ENCODE assay signal across 8 mouse cellular contexts in the genomic region with DNA sequence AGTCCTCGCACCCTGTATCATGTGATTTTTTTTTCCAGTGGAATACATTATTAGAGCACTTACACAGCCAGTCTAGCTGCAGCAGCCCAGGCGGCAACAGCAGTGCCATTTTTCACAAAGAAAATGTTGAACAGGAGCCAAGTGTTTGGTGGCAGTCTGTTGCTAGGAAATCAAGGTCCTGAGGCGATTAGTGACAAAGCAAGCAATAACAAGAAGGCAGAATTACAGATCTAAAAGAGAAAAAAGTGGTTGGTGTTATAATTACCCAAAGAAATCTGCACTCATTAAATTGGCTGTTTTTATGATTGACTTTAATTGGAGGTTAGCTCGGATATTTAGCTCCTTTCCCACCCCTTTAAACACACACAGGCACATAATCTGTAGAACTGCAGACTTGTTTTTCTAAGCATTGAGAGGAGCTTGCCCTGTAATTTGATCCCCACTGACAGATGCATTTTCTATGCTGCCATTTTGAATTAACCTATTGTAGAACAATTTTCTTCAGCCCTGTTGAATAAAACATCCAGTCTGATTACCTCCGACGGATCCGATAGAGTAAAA.
DNase-seq lines count a peak whose midpoint lies in the region; ATAC-seq lines count a peak whose summit lies in the region.

No protein-coding gene starts in this region.

- H3K27me3 ChIP-seq in forebrain, embryonic 16.5 days (replicated peaks; ENCODE audit: control insufficient read depth, insufficient read depth, low read length): no peaks in the 10 kb centered on the region
- no peaks in the 10 kb centered on the region for H3K27me3 ChIP-seq in limb, embryonic 11.5 days (ENCODE audit: control insufficient read depth, insufficient read depth, low read length)

- peaks cover 19% of the 10 kb centered on the region for H3K4me1 ChIP-seq in forebrain, embryonic 16.5 days (replicated peaks; ENCODE audit: control insufficient read depth, insufficient read depth, low read length)
- H3K4me1 ChIP-seq in limb, embryonic 11.5 days (ENCODE audit: control insufficient read depth, insufficient read depth, low read length): 0 out of 2 replicates have a peak, but pooled peaks cover 7% of the 10 kb centered on the region

- DNase-seq in adipocyte (ENCODE audit: low spot score): peak; percentile 10
- DNase-seq in cerebellum, adult 11-12 months: peak; percentile 50
- peak; percentile 21 to 73 for DNase-seq in kidney, adult 8-10 months
- peak; percentile 75 for DNase-seq in limb, embryonic 11.5 days (ENCODE audit: low spot score)
- DNase-seq in retina, postnatal 7 days (ENCODE audit: low read depth, low spot score): peak; percentile 65
- no peak for DNase-seq in spleen, adult 12 weeks (ENCODE audit: low spot score)

- no peak overlapping the region; the same call in 1 of the 2 replicates for H3K4me3 ChIP-seq in forebrain, embryonic 16.5 days (replicated peaks; ENCODE audit: low read length)
- no peak overlapping the region for H3K4me3 ChIP-seq in limb, embryonic 11.5 days (ENCODE audit: low read depth, low read length)

- H3K9me3 ChIP-seq in forebrain, embryonic 16.5 days (ENCODE audit: control insufficient read depth, low read length): no peaks in the 10 kb centered on the region
- H3K9me3 ChIP-seq in limb, embryonic 11.5 days (ENCODE audit: control insufficient read depth, low read length): no peaks in the 10 kb centered on the region

- 2% methylated on average over 7 of the region's 7 CpGs for WGBS in forebrain, embryonic 16.5 days
- WGBS in limb, embryonic 11.5 days: 17% methylated on average over 7 of the region's 7 CpGs

- no peaks in the 10 kb centered on the region for H3K36me3 ChIP-seq in forebrain, embryonic 16.5 days (ENCODE audit: control insufficient read depth, insufficient read depth)
- H3K36me3 ChIP-seq in limb, embryonic 11.5 days (ENCODE audit: control insufficient read depth, insufficient read depth, low read length): no peaks in the 10 kb centered on the region

- no peak overlapping the region for H3K9ac ChIP-seq in forebrain, embryonic 16.5 days (replicated peaks; ENCODE audit: low read depth, low read length)
- H3K9ac ChIP-seq in limb, embryonic 11.5 days (ENCODE audit: low read length): no peak overlapping the region

- peak overlapping the region; percentile 94 for H3K27ac ChIP-seq in forebrain, embryonic 16.5 days (ENCODE audit: low read length)
- peak overlapping the region; percentile 76 for H3K27ac ChIP-seq in limb, embryonic 11.5 days (replicated peaks; ENCODE audit: low read depth, low read length)

- peak; percentile 93 for ATAC-seq in forebrain, embryonic 16.5 days
- ATAC-seq in limb, embryonic 11.5 days (ENCODE audit: insufficient number of reproducible peaks, low FRiP score, low TSS enrichment, low read depth): peak; percentile 82
- no peak for ATAC-seq in monocyte, adult 5-6 weeks (replicated peaks; ENCODE audit: insufficient number of reproducible peaks, low FRiP score, low TSS enrichment, poor library complexity, severe bottlenecking)

- H3K4me2 ChIP-seq in forebrain, embryonic 16.5 days (ENCODE audit: low read length): peak overlapping the region; percentile 38
- H3K4me2 ChIP-seq in limb, embryonic 11.5 days (ENCODE audit: low read depth, severe bottlenecking): peak overlapping the region; percentile 22
